Mouse (Mus musculus) natural killer cell, adult 2 months (primary cell): ENCODE results near the gene Gm49601.
A peak's percentile ranks its signal among the peaks of the same experiment; 100 is the strongest.

ENCODE experiments used
- DNase-seq, 2 experiments: peaks; one replicate each; pipeline ENCODE4 v3.0.0; 2022; ENCODE audit warnings: low spot score in 2 of 2

The Gm49601 gene

DNA sequence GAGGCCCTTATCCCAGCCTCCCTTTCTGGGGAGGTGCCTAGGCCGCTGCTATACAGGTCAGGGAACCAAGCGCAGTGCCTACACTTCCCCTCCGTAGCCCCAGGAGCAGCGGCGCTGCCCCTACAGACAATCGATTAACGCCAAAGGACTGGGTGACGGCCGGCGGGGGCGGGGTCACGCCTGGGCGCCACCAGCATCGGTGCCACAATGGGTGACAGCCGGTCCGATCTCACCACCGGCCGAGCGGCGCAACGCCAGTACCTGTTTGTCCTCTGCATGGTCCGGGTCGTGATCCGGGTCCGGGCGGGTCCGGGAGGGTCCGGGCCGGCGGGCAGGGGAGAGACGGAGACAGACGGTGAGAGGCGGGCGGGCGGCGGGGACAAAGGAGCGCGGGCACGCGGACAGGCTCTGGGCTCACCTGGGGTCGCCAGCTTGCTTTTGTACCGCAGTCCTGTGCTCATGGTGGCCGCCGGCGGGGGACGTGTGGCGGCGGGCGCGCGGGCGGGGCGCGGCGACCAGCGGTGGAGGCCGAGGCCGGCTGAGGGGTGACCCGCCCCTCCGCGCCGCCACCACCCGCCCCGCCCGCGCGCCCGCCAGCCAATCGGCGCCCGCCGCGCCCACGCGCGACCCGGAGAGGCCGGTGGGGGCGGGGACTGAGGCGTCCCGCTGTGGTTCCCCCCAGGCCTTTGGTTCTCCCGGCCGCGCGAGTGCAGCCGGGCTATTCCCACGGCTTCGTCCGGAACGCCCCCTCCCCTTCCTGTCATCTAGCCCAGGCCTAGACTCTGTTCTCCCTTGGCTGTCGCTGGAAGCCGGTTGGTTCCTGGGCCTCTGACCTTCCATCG, 3.4 kb upstream of the Gm49601 start, which contains the start of gene Sept5:
Gene Sept5 (minus strand): TSS at position 565 of the 842 bp plus-strand sequence.
- peak; percentile 21 to 29 for DNase-seq

DNA sequence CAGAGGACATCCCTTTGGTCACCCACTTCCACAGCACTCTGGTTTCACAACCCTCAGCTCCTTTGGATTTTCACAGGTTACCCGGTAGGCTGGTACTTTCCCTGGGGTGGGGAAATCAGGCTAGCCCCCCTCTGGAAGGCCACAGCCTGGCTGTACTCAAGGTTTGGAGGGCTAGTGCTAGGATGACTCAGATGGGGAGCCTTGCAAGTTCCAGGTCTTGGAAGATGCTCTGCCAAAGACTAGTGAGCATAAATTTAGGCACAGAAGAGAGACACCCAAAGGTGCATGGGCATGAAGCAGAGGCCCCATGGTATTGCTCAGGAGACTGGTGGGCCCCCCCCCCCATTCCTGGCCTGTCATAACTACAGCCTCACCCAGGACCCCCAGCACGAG, 2.7 kb upstream of the Gm49601 start:
- DNase-seq = peak in 1 of 2 experiments; percentile 14

DNA sequence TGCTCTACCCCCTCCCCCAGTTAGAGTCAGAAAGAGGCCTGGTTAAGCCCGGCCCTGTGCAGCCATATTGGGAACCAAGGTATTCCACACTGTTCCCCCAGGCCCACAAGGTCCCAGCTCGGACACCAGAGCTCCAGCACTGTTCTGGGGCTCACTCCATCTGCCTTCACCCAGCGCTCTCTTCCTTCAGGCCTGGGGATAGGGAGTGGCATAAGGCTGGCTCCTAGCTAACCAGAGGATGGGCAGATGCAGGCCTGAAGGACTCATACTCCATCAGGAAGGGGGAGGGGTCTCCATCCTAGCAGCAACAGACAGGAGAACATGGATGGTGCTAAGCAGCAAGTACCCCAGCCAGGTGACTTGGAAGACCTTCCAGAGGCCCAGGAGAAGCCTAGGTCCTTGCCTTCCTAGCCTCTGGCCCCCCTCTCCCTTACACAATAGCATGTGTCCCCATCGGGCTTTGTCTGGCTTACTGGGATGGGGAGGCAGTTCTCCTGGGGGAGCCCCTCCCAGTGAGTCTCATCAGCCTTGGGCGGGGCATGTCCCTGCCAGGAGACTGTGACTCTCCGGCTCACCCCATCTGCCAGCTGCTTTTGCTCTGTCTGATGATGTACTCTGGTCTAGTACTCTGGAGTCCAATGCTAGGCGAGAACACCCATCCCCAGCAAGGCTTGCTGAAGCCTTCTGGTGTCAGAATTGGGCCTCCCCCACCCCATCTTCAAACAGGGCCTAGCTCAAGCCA, 2.1 kb upstream of the Gm49601 start:
- no peak for DNase-seq

DNA sequence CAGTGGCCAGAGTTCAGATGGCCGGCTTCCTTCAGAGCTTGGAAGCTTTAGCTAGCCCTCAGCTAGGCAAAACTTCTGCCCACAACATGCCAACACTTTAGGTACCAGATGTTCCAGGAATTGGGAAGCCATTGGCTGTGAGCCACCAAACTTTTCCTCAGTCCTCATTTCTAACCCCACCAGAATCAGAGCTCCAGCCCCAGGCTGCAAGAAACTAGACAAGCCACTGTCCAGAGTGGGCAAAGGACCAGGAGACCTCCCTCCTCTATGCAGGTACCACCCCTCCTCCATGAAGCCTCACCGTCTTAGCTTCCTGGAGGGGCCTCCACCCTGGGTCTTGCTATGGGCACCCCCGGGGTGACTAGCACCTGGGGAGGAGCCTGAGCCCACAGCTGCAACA, 936 bp upstream of the Gm49601 start:
- no peak for DNase-seq

DNA sequence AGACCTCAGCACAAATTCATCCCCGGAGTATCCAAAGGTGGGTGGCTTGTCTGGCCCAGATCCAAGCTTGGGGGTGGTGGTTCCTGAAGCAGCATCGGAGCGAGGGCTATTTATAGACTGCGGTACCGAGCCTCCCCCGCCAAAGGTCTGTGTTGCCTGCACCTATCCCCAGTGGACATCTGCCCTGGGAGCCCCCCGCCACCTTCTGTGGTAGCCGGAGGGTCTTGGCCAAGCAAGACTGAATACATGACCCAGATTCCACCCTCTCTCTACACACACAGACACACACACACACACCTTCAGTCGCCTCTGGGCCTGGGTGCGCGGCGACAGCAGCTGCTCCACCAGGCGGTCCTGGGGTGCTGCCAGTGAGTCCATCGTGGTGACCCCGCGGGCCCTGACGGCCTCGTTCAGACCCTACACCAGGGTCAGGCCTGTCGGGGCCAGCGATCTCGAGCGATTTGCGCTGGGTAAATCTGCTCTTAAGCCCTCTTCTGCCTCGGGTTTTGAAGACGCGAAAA, 376 bp downstream of the Gm49601 start:
- DNase-seq = no peak

DNA sequence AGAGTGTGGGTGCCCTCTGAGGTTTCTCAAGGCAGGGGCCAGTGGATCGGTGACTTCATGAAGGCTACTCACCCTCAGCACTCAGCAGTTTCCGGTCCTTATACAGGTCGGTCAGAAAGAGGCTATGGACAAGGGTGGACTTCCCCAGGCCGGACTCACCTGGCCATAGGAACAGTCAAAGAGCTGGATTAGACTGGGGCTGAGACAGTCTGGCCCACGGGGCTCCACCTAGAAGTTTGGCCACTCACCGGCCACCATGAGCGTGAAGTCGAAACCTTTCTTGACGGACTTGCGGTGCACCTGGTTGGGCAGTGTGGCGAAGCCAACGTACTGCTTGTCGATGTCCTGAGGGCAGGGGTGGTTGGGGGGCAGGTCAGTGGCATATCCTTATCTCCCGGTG, 1.1 kb downstream of the Gm49601 start:
- DNase-seq = no peak

DNA sequence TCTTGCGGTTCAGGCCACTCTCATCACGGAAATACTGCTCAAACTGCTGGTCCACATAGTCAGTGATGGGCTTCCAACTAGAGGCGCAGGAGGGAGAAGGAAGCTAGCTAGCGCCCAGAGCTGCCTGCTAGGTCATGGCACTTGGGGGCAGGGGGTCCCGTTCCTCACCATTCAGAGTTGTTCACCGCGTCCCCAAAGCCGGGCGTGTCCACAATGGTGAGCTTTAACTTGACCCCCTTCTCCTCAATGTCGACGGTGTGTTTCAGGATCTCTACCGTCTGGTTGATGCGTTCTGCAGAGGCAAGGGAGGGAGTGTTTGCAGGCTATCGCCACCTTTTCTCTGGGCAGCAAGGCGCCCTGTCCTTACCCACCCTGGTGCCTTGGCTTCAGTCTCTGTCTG, 1.6 kb downstream of the Gm49601 start:
- no peak for DNase-seq

DNA sequence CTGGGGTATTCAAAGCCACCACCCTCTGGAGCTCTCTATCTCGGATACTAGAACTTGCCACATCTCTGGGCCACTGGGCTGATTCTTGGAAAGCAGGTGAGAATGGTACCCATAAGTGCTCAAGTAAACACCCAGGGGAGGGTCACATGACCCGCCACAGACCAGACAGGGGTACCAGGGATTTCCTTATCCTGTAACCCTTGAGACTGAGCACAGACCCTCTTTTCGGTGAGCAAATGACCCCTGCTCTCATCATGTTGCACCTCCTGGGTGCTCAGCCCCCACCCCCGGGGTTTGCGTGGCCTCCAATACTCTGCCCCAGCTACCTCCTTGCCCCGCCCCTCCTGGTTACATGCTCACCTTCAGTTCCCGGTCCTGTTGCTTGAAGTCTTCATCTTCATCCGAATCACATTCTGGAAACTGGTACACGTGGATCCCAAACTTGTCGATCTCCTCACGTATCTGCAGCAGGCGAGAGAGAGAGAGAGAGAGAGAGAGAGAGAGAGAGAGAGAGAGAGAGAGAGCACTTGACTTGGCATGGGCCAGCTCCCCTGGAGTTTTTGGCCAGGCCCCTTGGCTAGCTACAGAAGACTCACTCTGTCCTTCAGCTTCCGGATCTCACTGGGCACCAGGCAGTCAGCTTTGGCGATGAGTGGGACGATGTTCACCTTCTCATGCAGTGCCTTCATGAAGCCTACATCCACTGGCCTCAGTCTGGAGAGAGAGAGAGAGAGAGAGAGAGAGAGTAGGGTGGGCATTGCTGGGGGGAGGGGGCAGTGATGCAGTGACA, 2.3 kb downstream of the Gm49601 start:
- DNase-seq = no peak

DNA sequence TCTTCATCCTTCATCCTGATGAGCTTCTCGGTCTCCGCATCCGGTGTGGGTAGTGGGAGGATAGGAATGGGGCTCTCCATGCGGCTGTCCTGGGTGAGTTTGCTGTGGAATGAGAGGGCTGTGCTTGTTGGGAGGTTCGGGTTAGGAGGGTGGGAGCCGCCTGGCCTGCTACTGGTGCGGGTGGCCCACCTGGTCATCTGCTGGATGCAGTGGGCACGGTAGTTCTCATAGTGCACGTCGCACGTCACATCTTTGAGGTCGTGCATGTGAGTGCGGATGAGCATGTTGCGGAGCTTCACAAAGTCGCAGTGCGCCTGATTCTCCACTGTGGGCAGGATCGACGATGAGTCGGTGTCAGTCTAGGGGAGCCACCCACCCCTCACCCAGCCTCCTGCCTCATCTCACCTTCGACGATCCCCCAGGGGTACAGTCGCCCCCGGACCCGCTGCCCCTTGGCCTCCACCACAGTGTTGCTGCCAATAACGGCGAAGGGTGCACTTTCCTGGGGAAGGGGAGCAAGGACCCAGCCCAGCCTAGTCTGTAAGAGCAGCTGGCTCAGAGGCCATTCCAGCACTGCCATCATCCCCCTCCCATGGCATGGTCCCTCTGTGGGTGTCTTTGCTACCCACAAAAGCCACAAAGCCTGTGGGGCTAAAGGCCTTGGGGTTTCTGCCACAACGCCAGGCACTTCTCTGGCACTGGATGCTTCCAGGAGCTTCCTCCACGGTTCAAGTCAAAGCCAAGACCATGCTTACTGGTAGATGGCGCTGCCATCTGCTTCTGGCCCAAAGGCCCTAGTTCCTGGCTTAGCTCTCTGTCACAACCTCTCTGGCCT, 3.1 kb downstream of the Gm49601 start:
- no peak for DNase-seq

DNA sequence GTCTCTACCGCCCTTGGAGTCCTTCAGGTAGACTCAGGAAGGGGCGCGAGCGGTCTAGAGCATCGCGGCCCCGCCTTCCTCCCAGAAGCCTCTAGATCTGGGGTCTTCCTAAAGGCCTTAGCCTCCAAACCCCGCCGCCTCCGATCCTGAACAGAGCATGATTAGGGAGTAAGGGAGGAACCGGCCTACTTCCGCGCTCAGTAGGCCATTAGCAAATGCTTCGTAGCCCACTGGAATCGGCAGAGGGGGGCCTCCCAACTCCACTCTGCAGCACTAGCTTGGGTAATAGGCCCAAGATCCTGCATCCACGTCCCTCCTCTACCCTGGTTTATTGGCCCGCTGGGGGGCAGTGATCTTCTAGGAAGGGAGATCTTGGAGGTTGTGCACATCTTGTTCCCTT, 4.2 kb downstream of the Gm49601 start, which contains the start of gene Gp1bb:
Gene Gp1bb (minus strand): TSS at position 385 of the 400 bp plus-strand sequence.
- DNase-seq = no peak

DNA sequence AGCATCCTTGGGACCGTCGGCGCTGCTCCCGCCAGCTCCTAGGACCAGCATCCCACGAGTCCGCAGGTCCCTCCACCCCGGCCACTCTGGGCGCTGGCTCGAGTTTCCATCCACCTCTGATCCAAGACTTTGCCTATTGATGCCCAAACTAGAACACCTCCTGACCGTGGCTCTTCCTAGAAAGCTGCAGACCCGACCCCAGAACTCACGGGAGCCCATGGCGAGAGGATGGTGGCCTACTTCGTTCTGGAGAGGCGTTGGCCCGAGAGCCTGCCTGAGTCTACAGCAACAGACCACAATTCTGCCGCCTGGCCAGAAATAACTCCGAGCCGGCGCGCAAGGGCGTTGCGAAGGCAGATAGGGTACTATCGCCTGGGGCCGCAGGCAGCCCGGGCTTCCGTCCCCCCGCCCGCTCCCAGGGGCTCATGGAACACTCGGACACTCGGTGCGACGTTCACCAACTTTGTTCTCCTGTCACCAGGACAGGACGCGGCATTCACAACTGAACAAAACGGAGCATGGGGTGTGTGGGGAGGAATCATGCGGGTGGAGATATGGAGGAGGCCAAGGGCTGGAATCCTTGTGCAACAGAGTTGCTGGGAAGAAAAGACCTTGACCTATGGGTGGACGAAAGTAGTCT, 4.7 kb downstream of the Gm49601 start:
- peak in 1 of 2 experiments; percentile 25 for DNase-seq

DNA sequence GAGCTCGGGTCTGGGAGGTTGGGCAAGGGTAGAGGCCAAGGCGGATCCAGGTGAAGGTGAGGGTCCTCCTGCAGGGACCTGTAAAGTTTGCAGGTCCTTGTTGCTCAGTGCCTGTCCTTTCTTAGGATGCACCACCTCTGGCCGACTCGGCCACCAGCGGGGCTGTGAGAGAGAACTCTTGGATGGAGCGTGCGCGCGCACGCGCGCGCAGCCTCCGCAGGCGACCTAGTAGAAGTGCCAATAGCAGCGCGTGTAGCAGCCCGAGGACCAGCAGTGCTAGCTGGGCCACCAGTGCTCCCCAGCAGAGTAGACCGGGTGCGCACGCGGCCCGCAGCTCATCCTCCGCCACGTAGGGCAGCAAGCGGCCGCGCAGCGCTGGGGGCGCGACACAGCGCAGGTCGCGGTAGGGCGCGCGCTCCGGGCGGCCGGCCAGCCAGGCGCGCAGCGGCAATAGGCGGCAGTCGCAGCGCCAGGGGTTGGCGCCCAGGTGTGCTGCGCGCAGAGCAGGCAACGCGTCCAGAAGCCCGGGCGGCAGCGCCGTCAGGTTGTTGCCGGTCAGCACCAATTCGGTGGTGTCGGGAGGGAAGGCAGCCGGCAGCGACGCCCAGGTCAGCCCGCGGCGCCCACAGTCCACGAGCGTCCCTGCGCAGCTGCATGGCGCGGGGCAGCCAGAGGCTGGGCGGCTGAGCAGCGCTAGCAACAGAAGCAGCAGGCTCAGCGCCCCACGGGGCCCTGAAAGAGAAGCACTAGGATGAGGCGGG, 5.4 kb downstream of the Gm49601 start:
- no peak for DNase-seq

DNA sequence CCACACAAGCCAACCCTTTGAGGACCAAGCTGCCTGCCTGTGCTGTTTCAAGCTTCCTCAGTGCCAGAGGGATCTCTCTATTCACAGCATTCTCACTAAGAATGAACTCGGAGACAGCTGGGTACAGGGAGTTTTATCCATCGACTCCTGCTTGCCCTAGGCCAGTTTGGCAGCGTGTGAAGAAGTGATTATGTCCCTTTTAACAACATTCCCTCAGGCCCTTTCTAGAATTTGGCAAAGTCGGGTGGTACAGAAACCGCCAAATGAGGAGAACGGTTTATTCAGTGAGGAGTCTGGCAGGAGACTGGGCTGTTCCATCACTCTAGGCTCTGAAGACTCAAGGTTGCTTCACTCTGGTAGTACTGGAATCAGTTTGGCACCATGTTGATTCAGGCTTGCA, 6.0 kb downstream of the Gm49601 start:
- DNase-seq = no peak

DNA sequence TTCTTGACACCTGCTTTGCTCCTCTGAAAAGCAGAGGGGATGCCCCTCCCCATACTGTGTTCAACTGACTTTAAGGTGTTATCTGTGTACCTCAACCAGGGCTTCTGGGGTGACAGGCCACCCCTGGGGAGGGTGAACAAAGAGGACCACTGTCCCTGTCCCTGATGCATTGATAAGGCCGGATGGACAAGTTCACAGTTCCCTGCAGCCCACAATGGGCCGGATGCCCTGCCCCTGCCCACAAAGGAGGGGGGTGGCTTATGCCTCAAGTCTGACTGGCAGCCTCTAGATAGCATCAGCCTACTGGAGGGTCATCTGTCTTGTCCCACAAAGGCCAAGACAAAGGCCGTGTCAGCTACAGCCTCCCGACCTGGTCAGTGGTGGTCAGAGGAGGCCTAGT, 7.1 kb downstream of the Gm49601 start:
- DNase-seq = peak; percentile 24 to 58

DNA sequence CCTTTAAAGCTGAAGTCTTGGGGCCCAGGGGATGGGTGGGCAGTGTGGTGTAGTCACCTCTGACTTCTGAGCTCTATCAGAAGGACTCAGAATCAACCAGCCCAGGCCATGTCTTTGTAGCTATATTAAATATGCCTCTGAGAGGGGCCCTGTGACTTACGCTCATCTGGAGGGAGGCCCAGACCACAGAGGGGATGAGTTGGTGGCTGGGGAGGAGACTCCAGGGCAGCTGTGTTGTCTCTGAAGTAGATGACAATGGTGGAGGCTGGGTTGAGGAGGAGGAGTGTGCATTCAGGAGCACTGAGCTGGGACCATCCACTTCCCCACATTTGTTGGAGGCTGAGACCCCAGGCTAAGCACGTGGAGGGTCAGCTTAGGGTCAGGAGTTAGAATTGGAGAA, 7.9 kb downstream of the Gm49601 start:
- DNase-seq = no peak

DNA sequence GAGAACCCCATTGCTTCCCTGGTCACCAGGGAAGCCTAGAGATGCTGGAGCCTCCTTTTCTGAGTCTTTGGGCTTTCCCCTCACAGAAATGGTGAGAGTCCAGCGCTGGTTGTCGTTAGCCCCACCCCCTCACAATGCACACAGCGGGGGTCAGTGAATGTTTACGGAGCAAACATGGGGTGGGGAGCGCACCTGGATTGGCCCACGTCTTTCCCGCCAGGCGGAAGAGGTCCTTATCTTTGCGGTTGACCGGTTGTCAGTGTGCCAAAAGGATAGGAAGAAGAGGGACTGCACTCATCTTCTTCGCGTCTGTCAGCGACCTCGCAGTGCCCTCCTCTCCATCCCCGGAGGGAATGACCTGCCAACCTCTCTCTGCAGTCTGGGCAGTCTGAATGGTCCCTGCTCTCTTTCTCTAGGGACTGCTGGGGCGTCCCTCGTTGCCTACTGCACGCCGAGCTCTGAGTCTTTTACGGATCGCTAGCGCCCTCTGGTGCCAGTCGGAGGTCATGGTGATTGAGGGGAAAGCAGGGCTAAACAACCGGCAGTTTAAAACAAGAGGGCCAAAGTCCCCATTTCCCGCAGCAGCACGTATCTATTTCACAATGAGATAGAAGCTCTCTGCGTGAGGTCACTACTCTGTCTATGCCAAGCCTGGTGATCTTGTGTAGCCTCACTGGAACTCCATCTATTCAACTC, 8.7 kb downstream of the Gm49601 start:
- peak; percentile 77 to 81 for DNase-seq

DNA sequence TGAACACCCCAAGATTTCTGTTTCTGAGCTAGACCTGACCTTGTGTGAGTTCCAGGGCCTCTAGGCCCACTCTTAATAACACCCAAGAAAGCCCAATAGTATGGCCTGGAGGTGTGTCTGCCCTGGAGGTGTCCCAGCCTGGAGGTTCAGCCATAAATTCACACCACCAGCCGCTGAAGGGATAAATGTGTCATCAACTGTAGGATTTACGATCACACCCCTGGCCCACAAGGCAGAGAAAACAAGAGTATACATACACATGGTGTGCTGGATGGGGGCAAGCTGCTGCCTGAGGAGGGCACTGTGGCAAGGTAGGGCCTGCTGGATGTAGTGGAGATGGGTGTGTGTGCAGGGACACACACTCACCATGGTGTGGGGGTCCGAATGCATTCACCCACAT, 12.9 kb downstream of the Gm49601 start:
- DNase-seq = no peak

DNA sequence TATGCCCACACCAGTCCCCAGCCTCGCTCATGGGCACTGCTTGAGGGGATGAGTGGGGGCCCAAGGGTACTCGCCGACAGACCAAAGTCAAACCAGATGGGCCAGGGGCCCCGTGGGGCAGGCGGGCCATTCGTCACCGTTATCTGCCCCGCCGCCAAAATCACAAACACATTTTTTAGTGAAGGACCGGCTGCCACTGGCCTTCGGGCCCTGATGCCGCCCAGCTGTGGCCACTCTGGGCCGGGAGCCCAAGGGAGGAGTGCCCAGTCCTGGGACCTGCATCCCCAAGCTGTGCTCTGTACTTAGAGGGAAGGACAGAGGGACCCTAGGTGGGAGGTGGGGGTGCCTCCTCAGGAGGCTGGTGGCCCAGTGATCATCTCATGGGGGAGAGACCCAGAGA, 14.5 kb downstream of the Gm49601 start:
- DNase-seq = no peak

DNA sequence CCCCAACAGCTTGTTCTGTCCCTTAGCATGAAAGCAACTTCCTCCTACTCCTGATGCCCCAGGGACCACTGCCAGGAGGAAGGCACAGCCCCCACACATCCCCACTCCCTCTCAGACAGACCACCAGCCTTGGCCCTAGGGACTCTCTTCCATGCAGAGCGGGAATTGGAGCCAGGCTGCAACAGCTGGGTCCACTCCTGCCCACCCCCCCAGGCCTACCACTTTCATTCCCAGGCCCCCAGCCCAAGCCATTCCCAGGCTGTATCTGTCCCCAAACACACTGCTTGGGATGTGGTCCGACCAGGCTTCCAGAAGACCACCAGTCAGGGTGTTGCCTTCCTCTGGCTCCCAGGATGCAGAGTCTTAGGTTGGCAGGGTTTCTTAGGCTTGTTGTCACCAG, 17.1 kb downstream of the Gm49601 start:
- DNase-seq = no peak
